Mouse (Mus musculus) cerebellum, adult 9-10 months (tissue): Measurements from ENCODE around the gene Pmel.
A peak's percentile ranks its signal among the peaks of the same experiment; 100 is the strongest.
"Not testable (repeated sequence)": the region's sequence is repeated elsewhere in the genome, so short reads cannot be mapped to it uniquely, and the experiment has no call there.

Experiments used
- DNase-seq: peaks from one replicate; pipeline ENCODE4 v3.0.0; 2022

The Pmel gene

DNA sequence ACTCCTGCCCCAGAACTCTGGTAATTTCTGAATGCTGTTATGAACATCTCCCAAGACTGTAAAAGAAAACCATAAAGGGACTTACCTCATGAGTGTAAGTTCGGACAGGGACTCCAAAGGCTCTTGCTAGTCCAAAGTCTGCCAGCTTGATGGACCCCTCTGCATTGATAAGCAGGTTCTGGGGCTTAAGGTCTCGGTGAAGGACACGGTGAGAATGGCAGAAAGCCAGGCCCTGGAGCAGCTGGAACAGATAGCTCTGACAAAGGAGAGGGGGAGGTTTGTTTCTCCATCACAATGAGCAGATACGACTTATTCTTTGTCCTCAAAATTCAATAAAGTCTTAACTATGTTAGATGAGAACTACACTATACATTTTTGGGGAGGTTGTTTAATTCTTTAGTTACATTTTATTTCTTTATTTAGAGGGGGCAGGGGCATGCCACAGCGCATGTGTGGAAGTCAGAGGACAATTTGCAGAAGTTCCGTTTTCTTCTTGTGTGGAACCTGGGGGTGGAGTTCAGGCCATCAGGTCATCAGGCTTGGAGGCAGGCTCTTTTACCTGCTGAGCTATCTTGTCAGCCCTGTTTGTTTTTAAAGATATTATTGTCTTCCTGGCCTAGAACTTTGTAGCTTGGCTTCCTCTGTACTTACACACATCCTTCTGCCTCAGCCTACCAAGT is 1.5 kb upstream of the Pmel start:
- DNase-seq = no peak

DNA sequence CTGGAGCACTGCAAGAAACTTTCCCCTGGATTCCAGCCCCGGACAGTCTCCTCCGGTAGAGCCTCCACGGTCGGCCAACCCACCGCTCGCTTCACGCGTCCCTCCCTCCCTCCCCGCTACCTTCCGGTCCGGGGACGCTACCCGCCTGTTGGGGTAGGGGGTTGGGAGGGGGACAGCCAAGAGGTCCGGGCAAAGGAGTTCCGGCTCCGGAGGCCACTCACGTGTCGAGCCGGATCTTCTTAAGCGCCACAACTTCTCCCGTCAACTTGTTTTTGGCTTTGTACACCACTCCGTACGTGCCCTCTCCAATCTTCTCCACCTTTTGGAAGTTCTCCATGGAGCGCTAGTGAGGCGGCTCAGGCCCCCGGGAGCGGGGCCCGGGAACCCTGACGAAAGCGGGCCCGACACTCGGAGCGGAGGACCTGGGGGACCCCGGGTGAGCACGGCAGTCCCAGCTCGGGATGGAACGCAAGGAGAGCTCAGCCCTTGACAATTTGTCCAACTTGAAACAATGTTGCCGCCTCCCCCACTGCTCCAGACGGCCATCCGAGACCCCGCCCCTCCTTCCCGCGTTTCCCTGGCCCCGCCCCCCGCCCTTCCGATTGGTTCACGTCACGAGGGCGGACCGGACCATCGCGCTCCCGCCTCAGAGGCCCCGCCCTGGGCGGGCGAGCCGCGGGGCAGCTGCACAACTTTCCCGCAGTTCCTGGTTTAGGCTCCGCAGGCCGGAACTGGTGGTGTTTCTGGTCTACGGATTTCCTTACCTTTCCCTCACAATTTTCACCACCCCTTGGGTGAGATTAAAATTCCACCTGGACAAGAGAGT is 709 bp downstream of the Pmel start, which contains the start of gene Cdk2:
Gene Cdk2, minus strand, starts transcription at position 541 of the 826 bp plus-strand sequence.
- DNase-seq = peak; percentile 79

DNA sequence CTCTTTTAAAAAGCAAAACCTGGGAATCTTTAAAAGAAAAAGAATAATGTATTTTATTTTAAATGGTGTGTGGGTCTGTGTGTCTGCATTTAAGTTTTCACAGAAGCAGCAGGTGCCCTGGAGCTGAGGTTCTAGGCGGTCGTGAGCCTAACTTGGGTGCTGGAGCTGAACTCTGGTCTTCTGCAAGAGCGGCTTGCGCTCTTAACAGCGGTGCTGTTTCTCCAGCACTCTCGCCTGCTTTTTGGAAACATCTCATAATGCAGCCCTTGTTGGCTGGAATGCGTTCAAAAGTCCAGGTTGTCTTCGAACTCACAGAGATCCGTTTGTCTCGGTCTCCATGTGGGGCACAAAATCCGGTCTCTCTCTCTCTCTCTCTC is 1.3 kb downstream of the Pmel start:
- peak; percentile 48 for DNase-seq

- not testable (repeated sequence) for DNase-seq
These were observed 7.3 kb downstream of the Pmel start for GRCm38 (mm10) chr10:128711318-128711717.

DNA sequence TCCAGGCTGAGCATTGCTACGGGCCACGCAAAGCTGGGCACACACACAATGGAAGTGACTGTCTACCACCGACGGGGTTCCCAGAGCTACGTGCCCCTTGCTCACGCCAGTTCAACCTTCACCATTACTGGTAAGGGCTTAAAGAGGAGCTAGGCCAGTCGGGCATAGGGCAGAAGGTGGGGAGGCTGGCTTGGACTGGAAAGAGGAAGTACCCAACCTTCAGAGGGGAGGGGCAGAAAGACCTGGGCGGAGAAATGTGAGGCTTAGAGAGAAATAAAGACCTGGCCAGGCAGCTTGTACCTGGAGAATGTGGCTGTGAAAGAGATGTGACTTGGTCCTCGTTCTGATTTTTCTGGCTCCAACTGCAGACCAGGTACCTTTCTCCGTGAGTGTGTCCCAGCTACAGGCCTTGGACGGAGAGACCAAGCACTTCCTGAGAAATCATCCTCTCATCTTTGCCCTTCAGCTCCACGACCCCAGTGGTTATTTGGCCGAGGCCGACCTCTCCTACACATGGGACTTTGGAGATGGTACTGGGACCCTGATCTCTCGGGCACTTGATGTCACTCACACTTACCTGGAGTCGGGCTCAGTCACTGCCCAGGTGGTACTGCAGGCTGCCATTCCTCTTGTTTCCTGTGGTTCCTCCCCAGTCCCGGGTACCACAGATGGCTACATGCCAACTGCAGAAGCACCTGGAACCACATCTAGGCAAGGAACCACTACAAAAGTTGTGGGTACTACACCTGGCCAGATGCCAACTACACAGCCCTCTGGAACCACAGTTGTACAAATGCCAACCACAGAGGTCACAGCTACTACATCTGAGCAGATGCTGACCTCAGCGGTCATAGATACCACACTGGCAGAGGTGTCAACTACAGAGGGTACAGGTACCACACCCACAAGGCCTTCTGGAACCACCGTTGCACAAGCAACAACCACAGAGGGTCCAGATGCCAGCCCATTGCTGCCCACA is 11.9 kb downstream of the Pmel start:
- no peak for DNase-seq

DNA sequence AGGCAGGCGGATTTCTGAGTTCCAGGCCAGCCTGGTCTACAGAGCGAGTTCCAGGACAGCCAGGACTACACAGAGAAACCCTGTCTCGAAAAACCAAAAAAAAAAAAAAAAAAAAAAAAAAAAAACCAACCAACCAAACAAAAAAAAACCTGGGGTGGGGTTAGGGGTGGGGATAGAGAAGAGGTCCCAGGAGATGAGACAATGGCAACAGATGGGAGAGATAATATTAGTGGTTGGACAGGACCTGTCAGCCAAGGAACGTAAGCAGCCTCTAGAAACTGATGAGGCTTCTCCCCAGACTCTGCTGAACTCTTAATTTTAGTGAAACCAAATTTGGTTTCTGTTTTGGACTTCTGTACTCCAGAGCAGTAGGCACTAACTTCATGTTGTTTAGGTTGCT is 21.5 kb downstream of the Pmel start:
- DNase-seq = not testable (repeated sequence)

GRCm38 (mm10) chr10:128728059-128728458 is 24.1 kb downstream of the Pmel start:
- no peak for DNase-seq

DNA sequence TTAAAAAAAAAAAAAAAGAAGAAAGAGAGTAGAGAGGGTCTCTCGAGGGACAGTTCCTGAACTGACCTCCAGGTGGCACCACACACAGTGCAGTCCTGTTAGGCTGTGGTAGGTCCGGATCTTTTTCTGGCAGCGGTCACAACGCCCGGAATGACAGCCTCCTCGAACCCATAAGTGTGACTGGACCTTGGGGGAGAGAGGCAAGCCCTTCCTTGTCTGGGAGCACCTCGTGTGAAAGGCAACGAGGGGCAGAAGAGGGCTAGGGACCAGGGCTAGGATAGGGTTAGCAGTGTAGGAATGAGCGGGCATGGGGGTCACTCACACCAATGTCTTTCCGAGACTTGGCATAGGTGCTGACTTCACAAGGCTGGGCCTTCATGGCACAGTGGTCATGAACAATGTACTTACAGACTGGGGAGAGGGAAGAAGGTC is 27.0 kb downstream of the Pmel start:
- peak; percentile 72 for DNase-seq

DNA sequence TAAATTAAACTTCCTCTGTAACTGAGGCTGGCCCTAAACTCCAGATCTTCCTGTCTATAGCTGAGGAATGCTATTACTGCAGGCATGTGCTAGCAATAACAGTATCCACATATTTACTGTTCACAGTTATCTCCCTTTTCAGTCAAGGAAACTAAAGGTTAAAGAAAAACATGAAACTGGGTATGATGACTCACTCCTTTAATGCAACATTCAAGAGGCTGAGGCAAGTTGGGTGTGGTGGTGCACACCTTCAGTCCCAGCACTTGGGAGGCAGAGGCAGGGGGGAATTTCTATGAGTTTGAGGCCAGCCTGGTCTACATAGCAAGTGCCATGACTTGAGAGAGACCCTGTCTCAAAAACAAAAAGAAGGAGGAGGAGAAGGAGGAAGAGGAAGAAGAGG is 28.0 kb downstream of the Pmel start:
- no peak for DNase-seq

DNA sequence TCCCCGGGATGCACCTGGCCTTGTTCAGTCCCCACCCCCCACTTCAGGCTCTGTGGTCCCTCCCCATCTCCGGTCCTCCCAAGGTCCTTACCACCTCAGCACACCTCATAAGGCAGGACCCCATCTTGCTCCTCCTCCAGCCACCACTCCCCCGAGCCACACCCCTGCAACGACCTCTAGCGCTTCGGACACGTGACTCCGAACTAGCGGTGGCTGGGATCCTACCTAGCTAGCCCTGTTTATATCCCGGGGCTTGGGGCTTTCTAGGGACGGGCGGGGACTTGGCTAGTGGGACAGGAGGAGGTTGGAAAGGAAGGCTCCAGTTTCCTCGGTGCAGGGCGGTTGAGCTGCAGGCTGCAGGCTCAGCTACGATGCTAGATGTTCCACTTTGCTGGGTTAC is 33.4 kb downstream of the Pmel start:
- DNase-seq = no peak

GRCm38 (mm10) chr10:128740296-128740695 is 36.3 kb downstream of the Pmel start:
- DNase-seq = no peak

GRCm38 (mm10) chr10:128742616-128743015 is 38.6 kb downstream of the Pmel start:
- no peak for DNase-seq

DNA sequence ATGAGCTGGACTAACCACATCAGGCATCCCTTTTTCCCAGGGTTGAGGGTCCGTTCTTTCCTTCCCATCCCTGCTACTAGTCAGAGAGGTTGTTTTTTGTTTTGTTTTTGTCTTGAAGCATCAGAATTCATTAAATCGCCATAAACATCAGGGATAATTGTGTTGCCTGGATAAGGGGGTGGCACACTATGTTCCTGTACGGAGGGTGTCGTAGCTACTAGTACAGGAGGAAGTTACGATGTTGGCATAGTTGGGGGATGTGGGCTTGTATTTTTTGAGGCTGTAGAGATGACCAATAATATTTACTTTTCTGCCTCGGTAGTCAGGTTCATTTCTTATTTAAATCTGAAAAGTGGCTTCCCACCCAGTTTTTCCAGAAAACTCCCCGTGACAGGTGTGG is 39.2 kb downstream of the Pmel start:
- DNase-seq = no peak

DNA sequence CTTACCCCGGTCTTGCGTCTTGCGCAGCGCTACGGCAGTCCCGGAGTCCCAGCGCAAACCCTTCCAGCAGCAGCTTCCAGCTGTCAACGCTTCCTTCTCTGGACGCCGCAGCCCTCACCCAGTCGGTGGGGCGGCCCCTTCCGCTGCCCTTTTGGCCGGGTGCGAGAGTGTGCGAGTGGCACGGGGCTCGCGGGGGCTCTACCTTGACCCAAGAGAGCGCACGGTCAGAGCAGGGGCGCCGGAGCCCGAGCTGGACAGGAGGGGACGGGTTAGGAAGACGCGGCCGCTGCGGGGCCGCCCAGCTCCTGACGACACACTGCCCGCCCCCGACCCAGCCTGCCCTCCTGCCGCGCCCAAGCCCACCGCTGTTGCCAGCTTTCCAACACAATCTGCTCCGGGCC is 39.8 kb downstream of the Pmel start:
- DNase-seq = peak; percentile 48

GRCm38 (mm10) chr10:128744211-128744610 is 40.2 kb downstream of the Pmel start:
- DNase-seq = peak; percentile 26

GRCm38 (mm10) chr10:128744680-128745601 is 40.9 kb downstream of the Pmel start, which contains the start of gene Dgka:
Gene Dgka (minus strand): TSS chr10:128744855.
- no peak for DNase-seq

DNA sequence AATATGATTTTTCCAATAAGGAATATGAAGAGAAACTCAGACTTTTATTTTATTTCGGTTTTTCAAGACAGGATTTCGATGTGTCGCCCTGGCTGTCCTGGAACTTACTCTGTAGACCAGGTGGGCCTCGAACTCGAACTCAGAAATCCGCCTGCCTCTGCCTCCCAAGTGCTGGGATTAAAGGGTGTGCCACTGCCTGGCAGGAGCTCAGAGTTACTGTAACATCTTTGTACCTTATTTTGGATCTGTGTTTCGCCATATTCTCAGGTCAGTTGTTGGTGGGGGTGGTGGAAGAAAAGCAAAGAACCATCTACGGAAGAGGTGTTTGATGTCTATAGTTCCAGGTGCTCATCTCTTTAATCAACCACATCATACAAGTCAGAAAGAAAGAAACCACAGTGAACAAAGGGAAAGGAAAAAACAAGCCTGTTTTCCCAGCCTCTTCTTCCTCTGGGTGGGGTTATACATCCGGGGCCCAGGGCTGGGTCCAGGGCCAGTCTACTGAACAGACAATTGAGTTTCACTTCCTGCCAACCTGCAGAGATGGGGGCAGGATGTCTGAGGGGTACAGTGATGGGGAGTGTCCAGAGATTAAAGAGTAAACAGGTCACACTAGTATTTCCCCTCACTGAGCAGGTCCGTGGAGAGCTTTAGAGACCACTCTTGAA is 42.1 kb downstream of the Pmel start:
- no peak for DNase-seq

- no peak for DNase-seq
These were observed 43.1 kb downstream of the Pmel start for GRCm38 (mm10) chr10:128746972-128747645.

DNA sequence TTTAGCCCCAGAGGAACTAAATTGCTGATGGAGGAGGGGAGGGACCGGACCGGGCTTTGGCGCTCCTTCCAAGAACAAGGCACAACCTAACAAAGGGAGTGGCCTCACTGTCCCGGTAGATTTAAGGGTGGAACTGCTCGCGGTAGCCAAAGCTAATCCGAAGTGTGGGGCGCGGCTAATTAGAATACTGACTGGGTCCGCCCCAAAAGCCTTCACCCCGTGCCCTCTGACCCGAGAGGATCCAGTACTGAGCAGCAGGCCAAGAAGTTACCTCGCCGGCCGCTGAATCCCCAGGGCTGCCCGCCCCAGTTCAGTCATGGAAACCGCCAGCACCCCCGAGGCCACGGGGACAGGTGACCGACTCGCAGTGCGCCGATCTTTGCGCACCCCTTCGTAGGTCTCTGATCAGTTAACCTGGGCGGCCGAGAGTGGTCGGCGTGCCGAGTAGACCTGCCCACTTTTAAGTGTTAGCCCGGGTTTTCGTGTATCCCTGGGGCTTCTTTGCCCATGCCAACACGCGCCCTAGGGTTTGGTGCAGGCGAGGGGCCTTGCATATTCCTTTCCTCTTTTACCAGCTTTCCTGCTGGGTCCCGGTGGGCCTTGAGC is 43.8 kb downstream of the Pmel start, which contains the start of gene Pym1:
Gene Pym1, plus strand, starts transcription at position 244 of the 606 bp plus-strand sequence.
- DNase-seq = peak; percentile 74

- peak; percentile 87 for DNase-seq
These were observed 44.4 kb downstream of the Pmel start for GRCm38 (mm10) chr10:128748252-128748864.
